Mouse (Mus musculus) forelimb bud, embryonic 11.5 days (tissue): ENCODE data around the gene Prrt4.
A peak's percentile ranks its signal among the peaks of the same experiment; 100 is the strongest.
"Not testable (repeated sequence)": the region's sequence is repeated elsewhere in the genome, so short reads cannot be mapped to it uniquely, and the experiment has no call there.

ENCODE experiments used
- DNase-seq: peaks from one replicate; pipeline ENCODE4 v3.0.0-alpha.2; 2012; ENCODE audit warnings: low read depth, low spot score

The Prrt4 gene

DNA sequence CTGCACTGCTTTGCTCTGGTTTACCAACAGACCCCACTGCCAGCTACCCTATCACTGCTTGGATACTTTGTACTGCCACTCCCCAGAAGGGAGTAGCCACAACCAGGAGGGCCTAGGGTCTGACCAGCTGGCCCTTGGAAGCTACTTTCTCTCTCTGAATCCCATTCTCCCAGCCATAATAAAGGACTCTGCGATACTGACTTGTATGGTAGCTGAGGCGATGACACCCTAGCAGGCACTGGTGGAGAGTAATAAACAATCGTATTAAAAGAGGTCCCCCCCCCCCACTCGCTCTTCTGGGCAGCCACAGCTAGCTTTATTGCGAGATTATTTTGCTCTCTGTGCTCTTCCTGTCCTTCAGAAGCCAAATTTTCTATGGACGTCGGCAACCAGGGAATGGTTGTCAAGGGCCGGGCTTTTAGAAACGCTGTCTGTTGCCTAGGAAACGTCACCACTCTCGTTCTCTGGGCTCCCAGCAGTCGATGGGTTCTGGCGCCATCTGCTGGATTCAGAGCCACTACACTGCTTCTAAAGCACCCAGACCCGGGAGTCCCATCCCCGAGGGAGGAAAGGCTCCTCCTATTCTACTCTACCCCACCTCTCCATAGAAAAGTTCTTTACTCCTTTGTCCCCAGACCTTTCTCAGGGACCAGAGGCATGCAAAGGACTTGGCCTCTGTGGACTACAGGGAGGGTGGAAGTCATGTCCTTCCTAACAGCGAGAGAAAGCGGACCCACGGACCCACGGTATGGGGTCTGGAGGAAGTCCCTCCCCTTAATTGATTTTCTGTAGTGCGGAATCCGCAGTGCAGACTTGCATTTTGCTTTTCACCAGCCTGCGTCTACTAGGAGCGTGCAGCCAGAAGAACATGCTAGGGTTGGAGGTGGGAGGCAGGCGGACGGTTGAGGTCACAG lies 19.2 kb upstream of the Prrt4 start:
- peak; percentile 93 for DNase-seq

DNA sequence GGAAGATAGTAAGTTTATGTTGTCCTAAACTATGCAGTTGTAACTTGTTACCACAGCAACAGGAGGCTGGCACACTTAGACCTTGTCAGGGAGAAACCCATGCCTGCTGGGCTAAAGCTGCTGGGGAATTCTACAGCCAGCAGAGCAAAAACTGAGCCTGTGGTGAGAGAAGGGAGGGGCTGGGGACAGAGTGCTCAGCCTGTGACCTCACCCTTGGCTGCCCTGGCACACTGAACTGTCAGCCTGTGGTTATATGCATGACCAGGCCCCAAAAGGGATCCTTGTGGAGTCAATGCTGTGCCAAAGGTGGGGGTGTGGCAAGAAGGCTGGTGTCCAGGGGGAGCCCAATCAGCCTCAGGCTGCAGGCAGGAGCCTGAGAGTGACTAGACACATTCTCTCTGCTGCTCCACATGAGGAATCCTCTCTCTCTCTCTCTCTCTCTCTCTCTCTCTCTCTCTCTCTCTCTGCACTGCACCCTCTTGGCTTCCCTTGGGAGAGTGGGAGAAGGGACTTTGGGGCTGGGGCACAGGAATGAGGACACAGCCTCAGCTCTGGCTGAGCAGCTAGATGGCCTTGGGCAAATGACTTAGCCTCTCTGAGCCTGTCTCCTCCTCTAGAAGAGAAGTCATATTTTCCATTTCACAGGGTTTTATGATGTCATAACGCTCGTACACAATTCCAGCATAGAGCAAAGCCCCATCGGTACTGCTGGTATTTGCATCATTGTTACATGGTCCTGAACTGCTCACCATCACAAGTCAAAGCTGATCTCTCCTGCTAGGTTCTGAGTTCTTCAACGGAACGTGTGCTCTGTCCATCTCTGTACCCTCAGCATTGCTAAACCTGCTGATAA lies 16.7 kb upstream of the Prrt4 start:
- DNase-seq, result no peak

DNA sequence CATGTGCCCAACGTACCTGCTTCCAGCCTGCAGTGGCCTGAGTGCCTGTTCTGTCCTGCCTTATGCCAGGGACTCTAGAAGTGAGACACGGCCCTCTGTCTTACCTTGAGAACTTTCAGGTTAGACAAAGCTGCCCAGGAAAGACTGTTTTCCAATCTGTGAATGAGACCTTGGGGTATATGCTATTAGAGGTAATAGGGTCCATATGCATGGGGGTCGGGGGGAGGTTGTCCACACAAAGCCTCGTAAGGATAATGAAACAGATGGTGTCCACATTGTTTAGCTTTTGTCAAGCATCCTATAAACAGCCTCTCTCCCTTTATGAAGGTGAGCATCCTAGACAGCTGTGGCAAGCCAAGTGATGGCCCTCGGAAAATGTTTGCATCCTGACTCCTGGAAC lies 15.8 kb upstream of the Prrt4 start:
- no peak for DNase-seq

- no peak for DNase-seq
Observed at GRCm38 (mm10) chr6:29193961-29194750, 14.8 kb upstream of the Prrt4 start.

GRCm38 (mm10) chr6:29187936-29188335 lies 8.6 kb upstream of the Prrt4 start:
- DNase-seq, result no peak

DNA sequence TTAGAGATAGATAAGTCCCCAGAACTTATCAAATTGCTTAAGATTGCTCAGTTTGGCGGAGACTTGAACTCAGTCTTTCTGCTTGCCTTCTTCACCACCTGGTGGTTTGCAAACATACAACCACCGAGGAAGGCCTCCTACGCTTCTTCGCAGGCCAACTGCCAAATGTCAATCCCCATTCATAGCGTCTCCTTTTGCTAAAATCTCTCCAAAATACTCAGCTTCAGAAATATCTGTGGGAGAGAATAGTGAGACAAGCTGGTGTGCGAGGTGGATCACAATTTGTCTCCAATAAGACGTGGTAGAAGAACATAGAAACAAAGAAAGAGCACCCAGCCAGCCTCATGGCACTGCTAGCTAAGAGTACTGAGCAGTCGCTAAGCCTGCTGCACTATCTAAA lies 459 bp upstream of the Prrt4 start:
- DNase-seq, result no peak

- no peak for DNase-seq
Observed at GRCm38 (mm10) chr6:29177901-29178879, 1.2 kb downstream of the Prrt4 start.

GRCm38 (mm10) chr6:29175113-29175512 lies 4.3 kb downstream of the Prrt4 start:
- DNase-seq, result no peak

DNA sequence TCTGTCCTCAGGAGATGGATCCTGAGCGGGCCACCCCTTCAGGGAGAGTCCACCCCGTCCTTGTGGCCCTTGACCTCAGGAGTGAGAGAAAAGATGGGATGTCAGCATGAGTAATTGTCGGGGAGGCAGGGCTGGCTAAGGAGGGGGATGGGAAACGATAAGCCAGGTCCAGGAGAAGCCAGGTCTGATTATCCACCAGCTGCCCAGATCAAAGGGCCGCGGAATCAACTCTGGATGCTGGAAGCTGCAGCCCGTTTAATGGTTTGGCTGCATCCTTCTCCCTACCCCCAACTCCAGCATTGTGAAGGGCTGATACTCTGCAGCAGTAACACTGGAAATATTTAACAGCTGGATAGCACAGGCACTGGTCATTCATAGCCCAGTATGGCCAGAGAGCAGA lies 5.0 kb downstream of the Prrt4 start:
- DNase-seq, result no peak

DNA sequence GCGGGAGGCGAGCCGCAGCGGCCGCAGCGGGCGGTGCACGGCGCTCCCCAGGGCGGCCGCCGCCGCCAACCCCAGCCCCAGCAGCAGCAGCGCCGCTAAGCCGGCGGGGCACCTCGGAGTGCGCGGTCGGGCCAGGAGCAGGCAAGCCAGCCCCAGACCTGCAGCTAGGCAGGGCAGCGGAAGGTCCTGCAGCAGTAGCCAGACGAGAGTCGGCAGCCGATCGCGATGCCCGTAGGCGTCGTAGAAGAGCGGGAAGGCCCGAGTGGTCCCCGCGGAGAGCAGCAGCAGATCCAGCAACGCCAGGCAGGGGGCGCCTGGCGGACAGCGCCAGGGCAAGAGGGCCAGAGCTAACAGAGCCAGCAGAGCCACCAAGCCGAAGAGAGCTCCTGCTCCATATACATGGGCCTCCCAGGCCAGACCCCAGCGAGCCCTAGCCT lies 8.4 kb downstream of the Prrt4 start:
- peak; percentile 93 for DNase-seq

DNA sequence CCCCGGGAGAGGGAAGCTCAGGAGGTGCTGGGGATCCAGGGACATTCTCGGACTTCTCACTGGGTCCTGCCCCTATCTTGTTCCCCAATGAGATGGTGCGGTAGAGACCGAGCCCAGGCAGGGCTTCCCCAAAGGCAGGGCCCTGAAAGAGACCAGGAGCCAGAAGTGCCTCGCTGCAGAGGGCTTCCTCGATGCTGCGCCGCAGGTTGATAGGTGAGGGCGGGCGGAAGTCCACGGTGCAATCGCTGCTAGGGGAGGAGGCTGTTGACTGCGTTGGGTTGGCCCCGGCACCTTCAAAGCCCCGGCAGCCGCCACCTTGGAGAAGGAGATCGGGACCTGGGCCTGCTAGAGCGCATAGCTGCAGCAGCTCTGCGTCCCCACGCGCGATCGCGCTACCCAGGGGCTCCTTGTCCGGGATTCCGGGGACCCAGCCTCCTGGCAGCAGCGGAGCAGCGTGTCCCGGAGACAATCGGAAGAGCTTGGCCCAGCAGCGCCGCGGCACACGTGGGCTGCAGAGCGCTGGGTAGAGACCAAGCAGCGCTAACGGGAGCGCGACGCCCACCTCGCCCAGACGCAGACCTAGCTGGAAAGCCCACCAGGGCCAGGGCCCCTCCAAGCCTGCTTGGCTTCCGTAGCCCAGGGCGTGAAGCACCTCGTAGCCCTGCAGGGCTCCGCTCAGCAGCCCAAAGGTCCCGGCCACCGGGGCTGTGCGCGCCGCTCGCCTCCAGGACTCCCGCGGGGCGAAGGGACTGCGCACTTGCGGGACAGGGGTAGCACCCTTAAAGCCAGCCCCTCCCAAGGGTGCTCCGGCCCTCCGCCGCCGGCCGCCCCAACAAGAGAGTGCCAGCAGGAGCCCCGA lies 9.1 kb downstream of the Prrt4 start:
- no peak for DNase-seq

DNA sequence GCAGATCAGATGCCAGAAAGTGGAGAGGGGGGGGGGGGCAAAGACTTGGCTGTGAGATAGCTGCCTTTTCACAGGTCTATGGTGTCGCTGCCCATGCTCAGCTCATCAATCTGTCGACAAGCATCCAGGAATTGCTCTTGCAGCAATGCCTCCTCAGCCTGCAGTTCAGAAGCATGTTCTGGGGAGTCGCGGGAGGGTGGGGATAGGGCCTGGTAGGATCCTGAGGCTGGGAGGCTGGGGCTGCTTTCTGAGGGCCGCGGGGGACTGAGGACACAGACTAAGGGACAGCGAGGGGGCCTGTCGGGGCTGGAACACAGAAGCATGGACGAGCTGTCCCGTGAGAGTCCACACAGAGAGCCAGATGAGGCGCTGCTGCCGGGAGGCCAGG lies 9.7 kb downstream of the Prrt4 start:
- DNase-seq, result no peak

- no peak for DNase-seq
Observed at GRCm38 (mm10) chr6:29168871-29169270, 10.5 kb downstream of the Prrt4 start.

GRCm38 (mm10) chr6:29166196-29166595 lies 13.2 kb downstream of the Prrt4 start:
- DNase-seq, result no peak

DNA sequence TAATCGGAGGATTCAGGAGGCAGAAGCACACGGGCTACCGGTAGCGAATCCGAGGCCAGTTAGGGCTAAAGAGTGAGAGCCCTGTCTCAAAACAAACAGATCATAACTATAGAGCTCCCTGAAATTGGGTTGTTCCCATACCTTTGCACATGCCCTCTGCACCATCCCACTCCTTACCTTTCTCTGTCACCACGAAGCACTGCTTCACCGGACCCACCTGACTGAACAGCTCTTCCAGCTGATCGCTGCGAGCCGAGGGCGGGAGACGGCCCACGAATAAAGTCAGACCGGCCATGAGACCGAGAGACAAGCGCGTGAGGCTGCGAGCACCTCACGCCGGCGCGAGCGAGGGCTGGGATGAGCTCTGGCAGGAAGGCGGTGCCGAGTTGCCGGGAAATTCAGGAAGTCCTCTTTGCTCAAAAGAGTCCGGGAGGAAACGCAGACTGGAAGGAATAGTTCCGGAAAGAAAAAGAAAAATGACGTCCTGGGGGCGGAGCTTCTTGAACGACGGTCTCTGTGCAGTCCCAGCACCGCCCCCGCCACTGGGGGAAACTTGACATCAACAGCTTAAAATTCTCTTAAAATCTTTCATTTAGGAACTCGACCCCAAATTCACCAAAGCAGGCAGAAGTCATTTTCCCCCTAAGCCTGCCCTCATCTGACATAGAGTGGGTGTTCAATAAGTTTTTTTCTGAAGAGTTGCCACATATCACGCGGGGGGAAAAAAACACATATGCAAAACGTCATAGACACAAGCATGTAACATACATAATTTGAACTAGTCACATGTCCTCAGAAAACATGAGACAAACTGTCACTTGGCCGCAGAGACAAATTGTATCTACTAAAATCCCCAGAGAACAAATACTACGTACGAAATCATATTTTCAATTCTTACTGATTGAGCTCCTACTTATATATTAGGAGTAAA lies 14.8 kb downstream of the Prrt4 start, which contains the start of gene Rbm28:
Rbm28 (minus strand) TSS at position 693 of the 931 bp plus-strand sequence.
- DNase-seq, result peak; percentile 94

DNA sequence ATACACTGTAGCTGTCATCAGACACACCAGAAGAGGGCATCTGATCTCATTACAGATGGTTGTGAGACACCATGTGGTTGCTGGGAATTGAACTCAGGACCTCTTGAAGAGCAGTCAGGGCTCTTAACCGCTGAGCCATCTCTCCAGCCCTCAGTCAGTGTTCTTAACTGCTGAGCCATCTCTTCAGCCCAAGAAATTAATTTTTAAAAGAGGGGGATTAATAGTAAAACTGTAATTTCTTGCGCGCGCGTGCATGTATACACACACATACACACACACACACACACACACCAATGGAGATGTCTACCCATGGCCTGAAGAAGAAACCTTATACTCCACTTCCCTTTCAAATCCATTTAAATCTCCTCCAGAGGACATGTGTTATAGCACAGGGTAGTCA lies 18.1 kb downstream of the Prrt4 start:
- not testable (repeated sequence) for DNase-seq

DNA sequence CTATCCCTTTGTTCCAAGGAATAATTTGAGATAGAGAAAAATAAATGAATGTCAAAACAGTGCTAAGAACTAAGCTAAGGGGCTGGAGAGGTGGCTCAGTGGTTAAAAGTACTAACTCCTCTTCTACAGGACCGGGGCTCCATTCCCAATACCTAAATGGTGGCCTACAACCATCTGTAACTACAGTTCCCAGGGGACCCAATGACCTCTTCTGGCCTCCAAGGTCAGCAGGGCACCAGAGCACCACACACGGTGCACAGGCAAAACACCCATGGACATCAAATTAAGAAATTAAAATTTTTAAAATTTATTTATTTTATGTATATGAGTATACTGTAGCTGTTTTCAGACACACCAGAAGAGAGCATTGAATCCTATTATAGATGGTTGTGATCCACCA lies 18.6 kb downstream of the Prrt4 start:
- no peak for DNase-seq

GRCm38 (mm10) chr6:29156326-29156725 lies 23.1 kb downstream of the Prrt4 start:
- no peak for DNase-seq
